Mouse (Mus musculus) retina, embryonic 14.5 days (tissue): ENCODE data around the gene Ccdc57.
A peak's percentile ranks its signal among the peaks of the same experiment; 100 is the strongest.
"Not testable (repeated sequence)": the region's sequence is repeated elsewhere in the genome, so short reads cannot be mapped to it uniquely, and the experiment has no call there.

Source experiments
- DNase-seq: peaks from one replicate; pipeline ENCODE4 v3.0.0-alpha.2; 2015; ENCODE audit warnings: low spot score

Ccdc57 gene

GRCm38 (mm10) chr11:120784064-120784791, 148.4 kb downstream of the Ccdc57 start, which contains the start of the genes Rfng and Gps1:
Rfng (minus strand) TSS chr11:120784207.
Gps1 (plus strand) TSS chr11:120784272.
- peak; percentile 81 for DNase-seq

GRCm38 (mm10) chr11:120783426-120784063, 149.1 kb downstream of the Ccdc57 start:
- no peak for DNase-seq

- not testable (repeated sequence) for DNase-seq
Observed at GRCm38 (mm10) chr11:120781361-120781760, 151.3 kb downstream of the Ccdc57 start.

GRCm38 (mm10) chr11:120779876-120780275, 152.8 kb downstream of the Ccdc57 start:
- DNase-seq, result no peak

- no peak for DNase-seq
Observed at GRCm38 (mm10) chr11:120777123-120777522, 155.5 kb downstream of the Ccdc57 start.
